Mouse (Mus musculus) urinary bladder, postnatal 14 days (tissue): ENCODE measurements around the gene Aldh3a2.
A peak's percentile ranks its signal among the peaks of the same experiment; 100 is the strongest.
"Not testable (repeated sequence)": the region's sequence is repeated elsewhere in the genome, so short reads cannot be mapped to it uniquely, and the experiment has no call there.

Experiments
- DNase-seq: peaks from one replicate; pipeline ENCODE4 v3.0.0; 2021; ENCODE audit warnings: low spot score

The Aldh3a2 gene

GRCm38 (mm10) chr11:61266551-61267533, at the start of gene Aldh3a2:
Gene Aldh3a2 (minus strand): TSS chr11:61267464.
- DNase-seq = peak; percentile 97

- DNase-seq = no peak
Measured at GRCm38 (mm10) chr11:61316864-61317263, 49.6 kb upstream of the Aldh3a2 start.

- DNase-seq = no peak
Measured at GRCm38 (mm10) chr11:61310321-61310720, 43.1 kb upstream of the Aldh3a2 start.

- DNase-seq = no peak
Measured at GRCm38 (mm10) chr11:61309831-61310230, 42.6 kb upstream of the Aldh3a2 start.

- DNase-seq = no peak
Measured at GRCm38 (mm10) chr11:61307795-61308194, 40.5 kb upstream of the Aldh3a2 start.

- peak; percentile 34 for DNase-seq
Measured at GRCm38 (mm10) chr11:61305377-61305776, 38.1 kb upstream of the Aldh3a2 start.

GRCm38 (mm10) chr11:61304535-61304934, 37.3 kb upstream of the Aldh3a2 start:
- DNase-seq = not testable (repeated sequence)

- no peak for DNase-seq
Measured at GRCm38 (mm10) chr11:61300716-61301392, 33.6 kb upstream of the Aldh3a2 start.

- no peak for DNase-seq
Measured at GRCm38 (mm10) chr11:61300205-61300604, 32.9 kb upstream of the Aldh3a2 start.

GRCm38 (mm10) chr11:61297901-61298300, 30.6 kb upstream of the Aldh3a2 start:
- DNase-seq = peak; percentile 33

- DNase-seq = no peak
Measured at GRCm38 (mm10) chr11:61297326-61297725, 30.1 kb upstream of the Aldh3a2 start.

- DNase-seq = no peak
Measured at GRCm38 (mm10) chr11:61296556-61296955, 29.3 kb upstream of the Aldh3a2 start.

- DNase-seq = no peak
Measured at GRCm38 (mm10) chr11:61295556-61295955, 28.3 kb upstream of the Aldh3a2 start.

- no peak for DNase-seq
Measured at GRCm38 (mm10) chr11:61294431-61294830, 27.2 kb upstream of the Aldh3a2 start.

GRCm38 (mm10) chr11:61293251-61293650, 26.0 kb upstream of the Aldh3a2 start:
- no peak for DNase-seq

- no peak for DNase-seq
Measured at GRCm38 (mm10) chr11:61284323-61284722, 17.1 kb upstream of the Aldh3a2 start.

- no peak for DNase-seq
Measured at GRCm38 (mm10) chr11:61283414-61284049, 16.3 kb upstream of the Aldh3a2 start.

- DNase-seq = no peak
Measured at GRCm38 (mm10) chr11:61278445-61279077, 11.3 kb upstream of the Aldh3a2 start.

- DNase-seq = no peak
Measured at GRCm38 (mm10) chr11:61277937-61278336, 10.7 kb upstream of the Aldh3a2 start.

- no peak for DNase-seq
Measured at GRCm38 (mm10) chr11:61276482-61276881, 9.2 kb upstream of the Aldh3a2 start.

- DNase-seq = no peak
Measured at GRCm38 (mm10) chr11:61275106-61275505, 7.8 kb upstream of the Aldh3a2 start.

GRCm38 (mm10) chr11:61274421-61274820, 7.2 kb upstream of the Aldh3a2 start:
- DNase-seq = no peak
